Mouse (Mus musculus) adrenal gland (tissue): ENCODE measurements around the gene Gm3371.
"Not testable (repeated sequence)": the region's sequence is repeated elsewhere in the genome, so short reads cannot be mapped to it uniquely, and the experiment has no call there.

Experiments
- intact Hi-C: fragments of 180-260 bp; cut with DNase I; formaldehyde crosslinking; loops from one replicate; pipeline ENCODE4 v1.15.1; 2025
- long read RNA-seq, 2 experiments: library from polyadenylated mRNA; unstranded; transcript quantifications; one replicate each; pipeline ENCODE4 v2.0.0; 2020; ENCODE audit warnings: borderline replicate concordance in 1 of 2; ENCODE audit not compliant: insufficient replicate concordance in 1 of 2

Gm3371 gene
- long read RNA-seq, experiment 1 = 0 reads
- long read RNA-seq, experiment 2 = 0 reads

- intact Hi-C loops = not testable (repeated sequence)
Measured at GRCm38 (mm10) chr14:44410588-44410987, at the start of gene Gm3371. Gene Gm3371 (minus strand): TSS chr14:44410688.

- intact Hi-C loops = not testable (repeated sequence)
Measured at GRCm38 (mm10) chr14:44433335-44433734, 22.8 kb upstream of the Gm3371 start, which contains the start of gene Gm8232. Gene Gm8232 (plus strand): TSS chr14:44433635.

GRCm38 (mm10) chr14:44384233-44384632 is 26.3 kb downstream of the Gm3371 start:
- intact Hi-C loops = not testable (repeated sequence)

- intact Hi-C loops = not testable (repeated sequence)
Measured at GRCm38 (mm10) chr14:44365057-44365456, 45.4 kb downstream of the Gm3371 start, which contains the start of gene Gm8229. Gene Gm8229 (plus strand): TSS chr14:44365357.

GRCm38 (mm10) chr14:44362301-44362700 is 48.2 kb downstream of the Gm3371 start:
- intact Hi-C loops = not testable (repeated sequence)

DNA sequence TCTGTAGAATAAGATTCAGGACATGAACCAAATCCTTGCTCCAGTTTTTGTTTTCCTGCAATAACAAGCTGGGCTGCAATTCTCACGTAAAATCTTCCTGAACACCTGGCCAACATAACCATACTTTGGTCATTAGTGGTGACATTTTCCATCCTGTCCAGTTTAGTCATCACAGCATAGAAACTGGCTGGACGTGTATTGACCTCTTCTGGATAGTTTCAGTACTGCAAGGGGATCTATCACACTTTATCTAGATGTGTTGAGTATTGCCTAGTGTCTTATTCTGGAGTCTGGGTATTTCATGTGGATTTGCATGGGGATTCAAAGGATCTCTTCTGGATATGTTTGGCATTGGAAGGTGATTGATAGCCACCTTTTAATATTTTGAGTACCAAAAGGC is 49.1 kb downstream of the Gm3371 start:
- intact Hi-C loops = not testable (repeated sequence)
